Mouse (Mus musculus) ES-E14 (cell line): ENCODE data around the gene Cbx3. TPM values are rescaled to one million over a fixed set of nuclear protein-coding genes. Genes with fewer than 3 reads are reported as not detected.
"Not testable (repeated sequence)": the region's sequence is repeated elsewhere in the genome, so short reads cannot be mapped to it uniquely, and the experiment has no call there.

Source experiments
- DNase-seq: peaks from one replicate; pipeline ENCODE4 v3.0.0-alpha.2; 2013; ENCODE audit warnings: low read depth, low spot score
- H3K27ac ChIP-seq: 2 replicates; pipeline ENCODE4 v1.5.1; 2012; ENCODE audit warnings: low read depth, mild to moderate bottlenecking, low read length, moderate library complexity, mixed read lengths; ENCODE audit not compliant: poor library complexity, insufficient read depth, severe bottlenecking
- H3K36me3 ChIP-seq: 2 replicates; pipeline ENCODE4 v1.6.1; 2012; ENCODE audit warnings: mild to moderate bottlenecking, low read length, moderate library complexity, mixed read lengths; ENCODE audit not compliant: control insufficient read depth, poor library complexity, insufficient read depth, severe bottlenecking
- H3K4me1 ChIP-seq, 2 experiments: fragments of 150-350 bp in 1 of 2; sonication (generic) in 1 of 2; 2 replicates each; pipeline ENCODE4 v1.6.1; 2012; ENCODE audit warnings: low read length in 2 of 2, mild to moderate bottlenecking in 1 of 2, mixed read lengths in 1 of 2; ENCODE audit not compliant: control insufficient read depth in 2 of 2, insufficient read depth in 2 of 2, poor library complexity in 1 of 2
- H3K4me3 ChIP-seq, 2 experiments: fragments of 150-350 bp in 1 of 2; sonication (generic) in 1 of 2; 2 replicates each; pipeline ENCODE4 v1.5.1; 2012; ENCODE audit warnings: low read length in 2 of 2, low read depth in 1 of 2, mild to moderate bottlenecking in 1 of 2, mixed read lengths in 1 of 2; ENCODE audit not compliant: insufficient read depth in 1 of 2, poor library complexity in 1 of 2, severe bottlenecking in 1 of 2
- H3K9ac ChIP-seq: 2 replicates; pipeline ENCODE4 v1.6.1; 2012; ENCODE audit warnings: low read depth, mild to moderate bottlenecking, low read length, mixed read lengths; ENCODE audit not compliant: poor library complexity, insufficient read depth, severe bottlenecking
- H3K9me3 ChIP-seq: fragments of 150-350 bp; sonication (generic); 2 replicates; pipeline ENCODE4 v1.6.1; 2012; ENCODE audit warnings: low read depth, mild to moderate bottlenecking, low read length; ENCODE audit not compliant: control insufficient read depth, insufficient read depth
- CHD2 ChIP-seq: IDR thresholded peaks from 2 replicates; pipeline ENCODE4 v1.6.1; 2014; ENCODE audit warnings: mild to moderate bottlenecking, low read depth, low read length, inconsistent platforms
- HCFC1 ChIP-seq: IDR thresholded peaks from 2 replicates; pipeline ENCODE4 v1.6.1; 2012; ENCODE audit warnings: low read length, inconsistent platforms, borderline replicate concordance; ENCODE audit not compliant: insufficient read depth
- MAFK ChIP-seq: IDR thresholded peaks from 2 replicates; pipeline ENCODE4 v1.6.1; 2014; ENCODE audit warnings: mild to moderate bottlenecking, low read depth, low read length, inconsistent platforms; ENCODE audit not compliant: insufficient read depth
- ZC3H11A ChIP-seq: IDR thresholded peaks from 2 replicates; pipeline ENCODE4 v1.6.1; 2012; ENCODE audit warnings: low read depth, mild to moderate bottlenecking, inconsistent platforms, low read length, borderline replicate concordance
- ZNF384 ChIP-seq: IDR thresholded peaks from 2 replicates; pipeline ENCODE4 v1.6.1; 2012; ENCODE audit warnings: low read depth, low read length, inconsistent platforms
- in situ Hi-C, 2 experiments: fragments of 600-800 bp; cut with MboI; formaldehyde crosslinking; loops; one replicate each; pipeline ENCODE4 v1.15.1; 2025; ENCODE audit warnings: low sequenced_read_pairs in 2 of 2, inconsistent platforms in 1 of 2; ENCODE audit not compliant: unreplicated experiment in 2 of 2
- total RNA-seq: library from RNA; depleted of rRNA; stranded (reverse); fragments of 300-350 nt; gene quantifications from 2 replicates; pipeline ENCODE4 v1.2.3, GENCODE M21; 2012

The Cbx3 gene
- total RNA-seq, 1 experiment, result 177 TPM

- H3K9me3 ChIP-seq, result no peaks in the 10 kb centered on the region
- DNase-seq, result no peak
- peak overlapping the region; percentile 74; the same call in 1 of the 2 replicates for H3K9ac ChIP-seq
- peaks cover 0 to 4% of the 10 kb centered on the region in 2 experiments; a peak in 1 of 4 replicates for H3K4me1 ChIP-seq
- no peak for TF ChIP-seq ZC3H11A
- no peak for TF ChIP-seq CHD2
- TF ChIP-seq MAFK, result no peak
- in situ Hi-C loops, result no loop called here
- peaks cover 27% of the 10 kb centered on the region for H3K36me3 ChIP-seq
- no peak overlapping the region for H3K27ac ChIP-seq
- H3K4me3 ChIP-seq, result peak overlapping the region; percentile 47 to 73; a peak in 2 of 4 replicates
Observed at GRCm38 (mm10) chr6:51472213-51472612, 2.1 kb downstream of the Cbx3 start.

- peaks cover 45% of the 10 kb centered on the region for H3K36me3 ChIP-seq
- H3K9me3 ChIP-seq, result no peaks in the 10 kb centered on the region
- H3K4me3 ChIP-seq, result no peak overlapping the region
- in situ Hi-C loops, result no loop called here
- TF ChIP-seq ZNF384 (no peak), HCFC1 (no peak), ZC3H11A (no peak), MAFK (no peak), CHD2 (no peak)
- peaks cover 0 to 2% of the 10 kb centered on the region in 2 experiments; a peak in 1 of 4 replicates for H3K4me1 ChIP-seq
- H3K9ac ChIP-seq, result no peak overlapping the region
- DNase-seq, result no peak
- H3K27ac ChIP-seq, result no peak overlapping the region
Observed at GRCm38 (mm10) chr6:51479136-51479731, 9.1 kb downstream of the Cbx3 start.

- Histone ChIP-seq H3K36me3 (peaks cover 33% of the 10 kb centered on the region), H3K27ac (no peak overlapping the region), H3K4me1 (peaks cover 0 to 2% of the 10 kb centered on the region in 2 experiments; a peak in 1 of 4 replicates), H3K9ac (no peak overlapping the region), H3K4me3 (no peak overlapping the region), H3K9me3 (no peaks in the 10 kb centered on the region)
- in situ Hi-C loops, result no loop called here
- no peak for TF ChIP-seq CHD2
- TF ChIP-seq MAFK, result no peak
- TF ChIP-seq HCFC1, result no peak
- no peak for TF ChIP-seq ZNF384
- no peak for TF ChIP-seq ZC3H11A
- DNase-seq, result no peak
Observed at GRCm38 (mm10) chr6:51481548-51481947, 11.4 kb downstream of the Cbx3 start.

- TF ChIP-seq MAFK (no peak), ZNF384 (no peak), ZC3H11A (no peak), HCFC1 (no peak), CHD2 (no peak)
- in situ Hi-C loops, result no loop called here
- peaks cover 26% of the 10 kb centered on the region for H3K36me3 ChIP-seq
Observed at GRCm38 (mm10) chr6:51483861-51484260, 13.7 kb downstream of the Cbx3 start.

GRCm38 (mm10) chr6:51484556-51484955 lies 14.4 kb downstream of the Cbx3 start:
- in situ Hi-C loops, H3K27ac ChIP-seq, H3K4me3 ChIP-seq, H3K9me3 ChIP-seq, H3K4me1 ChIP-seq, H3K9ac ChIP-seq, DNase-seq: not testable (repeated sequence)
- H3K36me3 ChIP-seq, result peaks cover 22% of the 10 kb centered on the region

More at GRCm38 (mm10) chr6:51483861-51484260, 13.7 kb downstream of the Cbx3 start:
- H3K9me3 ChIP-seq, result no peaks in the 10 kb centered on the region
- no peak overlapping the region for H3K9ac ChIP-seq
- H3K27ac ChIP-seq, result no peak overlapping the region
- no peak for DNase-seq
- no peaks in the 10 kb centered on the region for H3K4me1 ChIP-seq
- H3K4me3 ChIP-seq, result no peak overlapping the region
